Mouse (Mus musculus): ENCODE measurements around the gene Filip1. TPM values are rescaled to one million over a fixed set of nuclear protein-coding genes. Genes with fewer than 3 reads are reported as not detected.

Gene Filip1
- total and polyA plus RNA-seq, 2 experiments from 2014 or later: 2.5 to 2.6 TPM

- no peaks in the 10 kb centered on the region for H3K4me1 ChIP-seq (ENCODE audit: insufficient read depth, low read length)
- H3K9me3 ChIP-seq (ENCODE audit: low read length): no peaks in the 10 kb centered on the region
- no peaks in the 10 kb centered on the region for H3K36me3 ChIP-seq (ENCODE audit: insufficient read depth, low read length)
- H3K4me3 ChIP-seq (ENCODE audit: low read length): no peak overlapping the region
- 90% methylated on average over 8 of the region's 8 CpGs for WGBS
- no peak overlapping the region for H3K4me2 ChIP-seq (ENCODE audit: low read depth, low read length)
- ATAC-seq (no peak), DNase-seq (ENCODE audit: low spot score) (no peak)
- TF ChIP-seq CTCF (IDR thresholded peaks at IDR 0.05; ENCODE audit: low read depth): no peak
- H3K9ac ChIP-seq (replicated peaks; ENCODE audit: low read length): no peak overlapping the region
- no peaks in the 10 kb centered on the region for H3K27me3 ChIP-seq (ENCODE audit: insufficient read depth, low read length)
- H3K27ac ChIP-seq: no peak overlapping the region
These were observed 39.1 kb downstream of the Filip1 start for GRCm38 (mm10) chr9:79973582-79973981.

- Histone ChIP-seq H3K4me3 (ENCODE audit: low read length) (no peak overlapping the region), H3K27me3 (ENCODE audit: insufficient read depth, low read length) (no peaks in the 10 kb centered on the region), H3K9ac (replicated peaks; ENCODE audit: low read length) (no peak overlapping the region), H3K36me3 (ENCODE audit: insufficient read depth, low read length) (no peaks in the 10 kb centered on the region), H3K4me1 (ENCODE audit: insufficient read depth, low read length) (no peaks in the 10 kb centered on the region), H3K9me3 (ENCODE audit: low read length) (no peaks in the 10 kb centered on the region), H3K4me2 (ENCODE audit: low read depth, low read length) (no peak overlapping the region), H3K27ac (no peak overlapping the region)
- WGBS: 79% methylated on average over 6 of the region's 6 CpGs
- DNase-seq (ENCODE audit: low spot score) (no peak), ATAC-seq (no peak)
- no peak for TF ChIP-seq CTCF (IDR thresholded peaks at IDR 0.05; ENCODE audit: low read depth)
These were observed 39.9 kb downstream of the Filip1 start for GRCm38 (mm10) chr9:79972705-79973104.

- no peak for ATAC-seq
- H3K27ac ChIP-seq: no peak overlapping the region
These were observed 41.0 kb downstream of the Filip1 start for GRCm38 (mm10) chr9:79971619-79972018.

GRCm38 (mm10) chr9:79970659-79971118 is 42.0 kb downstream of the Filip1 start:
- TF ChIP-seq CTCF (IDR thresholded peaks at IDR 0.05; ENCODE audit: low read depth): no peak
- no peaks in the 10 kb centered on the region for H3K27me3 ChIP-seq (ENCODE audit: insufficient read depth, low read length)

More at GRCm38 (mm10) chr9:79971619-79972018, 41.0 kb downstream of the Filip1 start:
- no peaks in the 10 kb centered on the region for H3K27me3 ChIP-seq (ENCODE audit: insufficient read depth, low read length)
- no peak for DNase-seq (ENCODE audit: low spot score)
- no peak overlapping the region for H3K9ac ChIP-seq (replicated peaks; ENCODE audit: low read length)
- H3K4me2 ChIP-seq (ENCODE audit: low read depth, low read length): no peak overlapping the region
- H3K4me3 ChIP-seq (ENCODE audit: low read length): no peak overlapping the region
- H3K36me3 ChIP-seq (ENCODE audit: insufficient read depth, low read length): no peaks in the 10 kb centered on the region
- WGBS: 81% methylated on average over 6 of the region's 6 CpGs
- no peaks in the 10 kb centered on the region for H3K4me1 ChIP-seq (ENCODE audit: insufficient read depth, low read length)
- H3K9me3 ChIP-seq (ENCODE audit: low read length): no peaks in the 10 kb centered on the region
- no peak for TF ChIP-seq CTCF (IDR thresholded peaks at IDR 0.05; ENCODE audit: low read depth)

GRCm38 (mm10) chr9:79969544-79969943 is 43.1 kb downstream of the Filip1 start:
- ATAC-seq: no peak
- WGBS: 88% methylated on average over 4 of the region's 4 CpGs

More at GRCm38 (mm10) chr9:79970659-79971118, 42.0 kb downstream of the Filip1 start:
- H3K4me1 ChIP-seq (ENCODE audit: insufficient read depth, low read length): no peaks in the 10 kb centered on the region
- no peak for DNase-seq (ENCODE audit: low spot score)
- no peak overlapping the region for H3K9ac ChIP-seq (replicated peaks; ENCODE audit: low read length)
- H3K4me3 ChIP-seq (ENCODE audit: low read length): no peak overlapping the region
- H3K27ac ChIP-seq: no peak overlapping the region
- H3K4me2 ChIP-seq (ENCODE audit: low read depth, low read length): no peak overlapping the region
- no peaks in the 10 kb centered on the region for H3K36me3 ChIP-seq (ENCODE audit: insufficient read depth, low read length)
- 63% methylated on average over 8 of the region's 8 CpGs for WGBS
- no peak for ATAC-seq
- H3K9me3 ChIP-seq (ENCODE audit: low read length): no peaks in the 10 kb centered on the region

GRCm38 (mm10) chr9:79966711-79967487 is 45.8 kb downstream of the Filip1 start:
- TF ChIP-seq CTCF (IDR thresholded peaks at IDR 0.05; ENCODE audit: low read depth): no peak
- Histone ChIP-seq H3K27me3 (ENCODE audit: insufficient read depth, low read length) (no peaks in the 10 kb centered on the region), H3K27ac (no peak overlapping the region), H3K9me3 (ENCODE audit: low read length) (no peaks in the 10 kb centered on the region), H3K4me2 (ENCODE audit: low read depth, low read length) (no peak overlapping the region), H3K4me1 (ENCODE audit: insufficient read depth, low read length) (no peaks in the 10 kb centered on the region), H3K4me3 (ENCODE audit: low read length) (no peak overlapping the region), H3K9ac (replicated peaks; ENCODE audit: low read length) (no peak overlapping the region), H3K36me3 (ENCODE audit: insufficient read depth, low read length) (no peaks in the 10 kb centered on the region)
- 84% methylated on average over 12 of the region's 12 CpGs for WGBS
- DNase-seq (ENCODE audit: low spot score) (no peak), ATAC-seq (no peak)

More at GRCm38 (mm10) chr9:79969544-79969943, 43.1 kb downstream of the Filip1 start:
- H3K9ac ChIP-seq (replicated peaks; ENCODE audit: low read length): no peak overlapping the region
- H3K27ac ChIP-seq: no peak overlapping the region
- H3K9me3 ChIP-seq (ENCODE audit: low read length): no peaks in the 10 kb centered on the region
- H3K4me3 ChIP-seq (ENCODE audit: low read length): no peak overlapping the region
- TF ChIP-seq CTCF (IDR thresholded peaks at IDR 0.05; ENCODE audit: low read depth): no peak
- no peaks in the 10 kb centered on the region for H3K36me3 ChIP-seq (ENCODE audit: insufficient read depth, low read length)
- H3K4me1 ChIP-seq (ENCODE audit: insufficient read depth, low read length): no peaks in the 10 kb centered on the region
- H3K4me2 ChIP-seq (ENCODE audit: low read depth, low read length): no peak overlapping the region
- H3K27me3 ChIP-seq (ENCODE audit: insufficient read depth, low read length): no peaks in the 10 kb centered on the region
- DNase-seq (ENCODE audit: low spot score): no peak
